Mouse (Mus musculus) cerebellum, adult 2 months (tissue): ENCODE data around the gene Ifrd1.

Experiments used
- CTCF ChIP-seq: fragments of 200-500 bp; IDR thresholded peaks from 2 replicates; pipeline ENCODE4 v1.5.1; 2011; ENCODE audit warnings: low read depth, mild to moderate bottlenecking, control low read depth, low read length, moderate library complexity, borderline replicate concordance; ENCODE audit not compliant: insufficient read depth
- POLR2A ChIP-seq: fragments of 200-500 bp; IDR thresholded peaks from 2 replicates; pipeline ENCODE4 v1.6.1; 2011; ENCODE audit warnings: low read length, control low read depth, borderline replicate concordance; ENCODE audit not compliant: insufficient read depth

- TF ChIP-seq POLR2A (no peak), CTCF (no peak)
Measured at GRCm38 (mm10) chr12:40256543-40256942, 8.2 kb upstream of the Ifrd1 start.
